Mouse (Mus musculus) hindbrain, embryonic 10.5 days (tissue): Measurements from ENCODE around the gene Mup3. TPM values are rescaled to one million over a fixed set of nuclear protein-coding genes. Genes with fewer than 3 reads are reported as not detected.
"Not testable (repeated sequence)": the region's sequence is repeated elsewhere in the genome, so short reads cannot be mapped to it uniquely, and the experiment has no call there.

Experiments used
- DNase-seq: peaks from one replicate; pipeline ENCODE4 v3.0.0-alpha.2; 2017; ENCODE audit warnings: low spot score
- H3K27ac ChIP-seq: fragments of 300-500 bp; sonication (generic); 2 replicates; pipeline ENCODE4 v1.5.1; 2016; ENCODE audit warnings: mild to moderate bottlenecking, moderate library complexity
- H3K27me3 ChIP-seq: fragments of 300-500 bp; sonication (generic); 2 replicates; pipeline ENCODE4 v1.6.1; 2016; ENCODE audit warnings: mild to moderate bottlenecking; ENCODE audit not compliant: poor library complexity, insufficient read depth, severe bottlenecking
- H3K36me3 ChIP-seq: fragments of 300-500 bp; sonication (generic); 2 replicates; pipeline ENCODE4 v1.6.1; 2016; ENCODE audit warnings: mild to moderate bottlenecking, moderate library complexity
- H3K4me1 ChIP-seq: fragments of 300-500 bp; sonication (generic); replicated peaks from 2 replicates; pipeline ENCODE4 v1.6.1; 2016; ENCODE audit warnings: mild to moderate bottlenecking
- H3K4me3 ChIP-seq: fragments of 300-500 bp; sonication (generic); 2 replicates; pipeline ENCODE4 v1.5.1; 2016; ENCODE audit warnings: mild to moderate bottlenecking, moderate library complexity
- H3K9me3 ChIP-seq: fragments of 300-500 bp; sonication (generic); 2 replicates; pipeline ENCODE4 v1.6.1; 2016; ENCODE audit warnings: mild to moderate bottlenecking, moderate library complexity
- WGBS: fragments of 180-500 bp; shearing (Covaris S2); methylation state at CpG from one replicate; pipeline ENCODE4 v1.1.7; 2016; 5-methylcytosine and 5-hydroxymethylcytosine counted together
- polyA plus RNA-seq: library from polyadenylated mRNA; unstranded; fragments of >200 nt; fragmentation: Nextera tagmentation; extraction: Ambion mirVana; gene quantifications from 2 replicates; pipeline ENCODE4 v1.2.1, GENCODE M21; 2016

Mup3 gene
- not detected in 2 replicates for polyA plus RNA-seq

GRCm38 (mm10) chr4:62087241-62087640 is at the start of gene Mup3:
TSS of gene Mup3 (minus strand) at chr4:62087342.
- H3K4me3 ChIP-seq: no peak within 1 kb of the TSS
- no peaks in the 10 kb centered on the region for H3K4me1 ChIP-seq
- H3K27me3 ChIP-seq: no peaks in the 10 kb centered on the region
- H3K36me3 ChIP-seq: no peaks in the 10 kb centered on the region
- no peak for DNase-seq
- 77% methylated on average over 2 of the region's 2 CpGs for WGBS
- no peak within 1 kb of the TSS for H3K27ac ChIP-seq
- no peaks in the 10 kb centered on the region for H3K9me3 ChIP-seq

GRCm38 (mm10) chr4:62133706-62134105 is 46.6 kb upstream of the Mup3 start:
- Histone ChIP-seq H3K9me3 (peaks cover 38% of the 10 kb centered on the region), H3K4me3 (no peak overlapping the region), H3K27me3 (no peaks in the 10 kb centered on the region), H3K27ac (no peak overlapping the region), H3K36me3 (no peaks in the 10 kb centered on the region), H3K4me1 (no peaks in the 10 kb centered on the region)
- DNase-seq: no peak
- WGBS: 70% methylated on average over 7 of the region's 7 CpGs

- peak; percentile 12 for DNase-seq
- H3K4me1 ChIP-seq, H3K27me3 ChIP-seq, H3K27ac ChIP-seq, H3K36me3 ChIP-seq, H3K4me3 ChIP-seq, H3K9me3 ChIP-seq: not testable (repeated sequence)
- WGBS: 76% methylated on average over 2 of the region's 2 CpGs
Measured at GRCm38 (mm10) chr4:62103366-62103765, 16.2 kb upstream of the Mup3 start.

- Histone ChIP-seq H3K27me3 (no peaks in the 10 kb centered on the region), H3K9me3 (no peaks in the 10 kb centered on the region), H3K4me1 (no peaks in the 10 kb centered on the region), H3K36me3 (no peaks in the 10 kb centered on the region), H3K27ac (no peak overlapping the region), H3K4me3 (no peak overlapping the region)
- no peak for DNase-seq
- WGBS: 86% methylated on average over 2 of the region's 2 CpGs
Measured at GRCm38 (mm10) chr4:62087953-62088352, 811 bp upstream of the Mup3 start.

GRCm38 (mm10) chr4:62082755-62083154 is 4.4 kb downstream of the Mup3 start:
- Histone ChIP-seq H3K4me3 (no peak overlapping the region), H3K4me1 (no peaks in the 10 kb centered on the region), H3K9me3 (no peaks in the 10 kb centered on the region), H3K27ac (no peak overlapping the region), H3K27me3 (no peaks in the 10 kb centered on the region), H3K36me3 (no peaks in the 10 kb centered on the region)
- DNase-seq: no peak

- 62% methylated on average over 3 of the region's 3 CpGs for WGBS
- no peak overlapping the region for H3K4me3 ChIP-seq
- H3K4me1 ChIP-seq: no peaks in the 10 kb centered on the region
- 0 out of 2 replicates have a peak, but pooled peaks cover 5% of the 10 kb centered on the region for H3K9me3 ChIP-seq
- no peaks in the 10 kb centered on the region for H3K27me3 ChIP-seq
- no peaks in the 10 kb centered on the region for H3K36me3 ChIP-seq
- no peak for DNase-seq
- no peak overlapping the region for H3K27ac ChIP-seq
Measured at GRCm38 (mm10) chr4:62075126-62075525, 12.0 kb downstream of the Mup3 start.

GRCm38 (mm10) chr4:62054780-62055179 is 32.4 kb downstream of the Mup3 start:
- H3K4me1 ChIP-seq, H3K9me3 ChIP-seq, H3K36me3 ChIP-seq, H3K27ac ChIP-seq, H3K4me3 ChIP-seq, H3K27me3 ChIP-seq, DNase-seq: not testable (repeated sequence)
- 92% methylated on average over 2 of the region's 2 CpGs for WGBS

GRCm38 (mm10) chr4:62054058-62054457 is 33.1 kb downstream of the Mup3 start, which contains the start of gene Mup20:
TSS of gene Mup20 (minus strand) at chr4:62054158.
- not testable (repeated sequence) for H3K27me3 ChIP-seq, H3K4me3 ChIP-seq, H3K9me3 ChIP-seq, DNase-seq, H3K27ac ChIP-seq, H3K4me1 ChIP-seq, H3K36me3 ChIP-seq
- WGBS: 80% methylated on average over 3 of the region's 3 CpGs

Other genes starting within 250 kb of the Mup3 start
- gene Mup20, start 33.2 kb downstream of the Mup3 start, polyA plus RNA-seq: not detected in 2 replicates
- not detected in 2 replicates for gene Mup21, start 63.5 kb upstream of the Mup3 start, polyA plus RNA-seq
- 19.9 and 20.8 TPM in 2 replicates for gene Zfp37, start 143.7 kb upstream of the Mup3 start, polyA plus RNA-seq
- gene Slc31a2, start 175.2 kb upstream of the Mup3 start, polyA plus RNA-seq: 15.1 and 15.4 TPM in 2 replicates